Mouse (Mus musculus): ENCODE results near the gene Lsm4. TPM values are rescaled to one million over a fixed set of nuclear protein-coding genes. Genes with fewer than 3 reads are reported as not detected.

Gene Lsm4
- polyA plus RNA-seq, 1 experiment from 2014 or later = 147 TPM

DNA sequence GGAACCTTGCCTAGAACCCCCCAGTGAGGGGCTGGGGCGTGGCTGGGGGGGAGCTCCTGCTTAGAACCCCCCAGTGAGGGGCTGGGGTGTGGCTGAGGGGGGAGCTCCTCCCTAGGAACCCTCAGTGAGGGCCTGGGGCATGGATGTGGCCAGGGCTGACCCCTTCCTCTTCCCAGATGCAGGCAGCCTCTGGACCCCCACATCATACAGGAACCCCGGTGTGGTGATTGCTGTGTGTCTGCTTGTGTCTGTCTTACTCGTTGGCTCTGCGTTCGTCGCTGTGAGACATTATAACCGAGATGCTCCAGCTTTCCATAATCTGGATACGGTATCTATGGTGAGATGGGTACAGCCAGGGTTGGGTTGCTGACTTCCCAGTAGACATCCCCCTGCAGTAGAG is 48.6 kb downstream of the Lsm4 start:
- DNase-seq (ENCODE audit: low spot score) (no peak), ATAC-seq (ENCODE audit: low FRiP score, low TSS enrichment) (no peak)
- no peaks in the 10 kb centered on the region for H3K27me3 ChIP-seq (ENCODE audit: control insufficient read depth, insufficient read depth, low read length)
- no peaks in the 10 kb centered on the region for H3K4me1 ChIP-seq (replicated peaks; ENCODE audit: control insufficient read depth, insufficient read depth)
- H3K36me3 ChIP-seq (ENCODE audit: control insufficient read depth, insufficient read depth, low read length) = no peaks in the 10 kb centered on the region
- no peak overlapping the region for H3K9ac ChIP-seq (ENCODE audit: low read length)
- H3K4me2 ChIP-seq (replicated peaks; ENCODE audit: low read depth) = no peak overlapping the region
- H3K4me3 ChIP-seq (ENCODE audit: low read depth, low read length) = no peak overlapping the region
- 87% methylated on average over 8 of the region's 8 CpGs for WGBS
- no peak overlapping the region for H3K27ac ChIP-seq (replicated peaks)
- no peaks in the 10 kb centered on the region for H3K9me3 ChIP-seq (ENCODE audit: control insufficient read depth, low read length)
- TF ChIP-seq EP300 (optimal IDR thresholded peaks at IDR 0.05) (no peak), CTCF (IDR thresholded peaks at IDR 0.05; ENCODE audit: low read depth) (no peak)

DNA sequence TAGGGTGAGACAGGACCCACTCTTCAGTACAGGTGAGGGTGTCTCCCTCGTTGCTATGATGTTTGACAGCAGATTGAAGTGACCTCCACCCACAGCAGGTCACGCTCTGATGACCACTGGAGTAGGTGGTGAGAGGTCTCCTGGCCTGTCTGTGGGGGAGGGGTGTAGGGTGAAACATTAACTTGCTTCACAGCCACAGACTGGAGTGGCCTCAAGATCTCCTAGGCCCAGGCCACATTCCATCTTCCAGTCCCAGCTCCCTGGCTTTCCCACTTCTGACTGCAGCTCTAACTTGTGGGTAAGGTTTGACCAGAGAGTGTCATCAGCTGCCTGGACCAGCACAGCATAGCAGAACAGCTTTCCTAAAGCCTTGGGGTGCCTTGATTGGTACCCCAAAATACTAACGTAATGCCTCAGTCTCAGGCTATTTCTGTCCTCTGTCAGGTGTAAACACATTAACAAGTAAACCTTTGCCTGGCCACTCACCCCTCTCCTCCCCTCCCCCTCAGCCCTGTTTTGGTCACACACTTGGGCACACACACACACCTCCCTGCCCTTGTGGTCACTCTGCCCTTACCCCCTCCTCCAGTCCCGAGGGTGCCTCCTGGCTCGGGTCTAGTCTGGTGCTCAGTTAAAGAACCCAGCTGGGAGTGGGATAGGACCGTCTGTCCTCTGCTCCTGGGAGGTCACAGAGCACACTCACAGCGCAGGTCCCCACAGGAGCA is 50.6 kb downstream of the Lsm4 start, which contains the start of gene Pde4c:
Gene Pde4c (plus strand): TSS at position 235 of the 725 bp plus-strand sequence.
- ATAC-seq (ENCODE audit: low FRiP score, low TSS enrichment) = no peak

DNA sequence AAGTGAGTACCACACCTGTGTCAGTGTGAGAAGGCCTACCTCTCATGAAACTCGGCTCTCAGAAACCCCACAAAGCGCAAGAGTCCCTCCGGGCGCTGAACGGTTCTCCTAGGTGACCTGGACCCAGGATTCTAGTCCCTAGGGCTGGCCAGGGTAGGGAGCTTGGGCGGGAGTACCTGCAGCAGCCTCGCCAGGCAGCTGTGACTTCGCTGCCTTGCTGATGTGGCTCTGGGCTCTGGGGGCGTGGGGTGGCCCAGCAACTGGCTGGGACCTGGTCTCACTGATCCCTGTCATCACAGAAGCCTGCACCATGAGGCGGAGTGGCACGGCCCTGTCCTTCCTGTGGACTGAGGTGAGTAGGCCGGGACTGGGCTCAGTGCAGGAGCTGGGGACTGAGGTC is 51.2 kb downstream of the Lsm4 start:
- H3K4me1 ChIP-seq (replicated peaks; ENCODE audit: control insufficient read depth, insufficient read depth) = no peaks in the 10 kb centered on the region
- H3K27me3 ChIP-seq (ENCODE audit: control insufficient read depth, insufficient read depth, low read length) = peaks cover under 1% of the 10 kb centered on the region; the same call in 1 of the 2 replicates
- no peak overlapping the region for H3K9ac ChIP-seq (ENCODE audit: low read length)
- no peak for ATAC-seq (ENCODE audit: low FRiP score, low TSS enrichment)
- H3K9me3 ChIP-seq (ENCODE audit: control insufficient read depth, low read length) = no peaks in the 10 kb centered on the region
- no peak overlapping the region for H3K27ac ChIP-seq (replicated peaks)
- H3K36me3 ChIP-seq (ENCODE audit: control insufficient read depth, insufficient read depth, low read length) = no peaks in the 10 kb centered on the region
- 70% methylated on average over 12 of the region's 12 CpGs for WGBS
- no peak overlapping the region for H3K4me3 ChIP-seq (ENCODE audit: low read depth, low read length)
- DNase-seq (ENCODE audit: low spot score) = no peak
- H3K4me2 ChIP-seq (replicated peaks; ENCODE audit: low read depth) = no peak overlapping the region
- no peak for TF ChIP-seq EP300 (optimal IDR thresholded peaks at IDR 0.05)
- TF ChIP-seq CTCF (IDR thresholded peaks at IDR 0.05; ENCODE audit: low read depth) = no peak

More for the DNA sequence above, 50.6 kb downstream of the Lsm4 start, which contains the start of gene Pde4c:
- H3K27me3 ChIP-seq (ENCODE audit: control insufficient read depth, insufficient read depth, low read length) = no peaks in the 10 kb centered on the region
- H3K9ac ChIP-seq (ENCODE audit: low read length) = no peak within 1 kb of the TSS
- H3K36me3 ChIP-seq (ENCODE audit: control insufficient read depth, insufficient read depth, low read length) = no peaks in the 10 kb centered on the region
- H3K4me1 ChIP-seq (replicated peaks; ENCODE audit: control insufficient read depth, insufficient read depth) = no peaks in the 10 kb centered on the region
- DNase-seq (ENCODE audit: low spot score) = no peak
- TF ChIP-seq EP300 (optimal IDR thresholded peaks at IDR 0.05) (no peak), CTCF (IDR thresholded peaks at IDR 0.05; ENCODE audit: low read depth) (no peak)
- no peak within 1 kb of the TSS for H3K4me3 ChIP-seq (ENCODE audit: low read depth, low read length)
- 41% methylated on average over 7 of the region's 7 CpGs for WGBS
- H3K9me3 ChIP-seq (ENCODE audit: control insufficient read depth, low read length) = no peaks in the 10 kb centered on the region
- no peak within 1 kb of the TSS for H3K4me2 ChIP-seq (replicated peaks; ENCODE audit: low read depth)
- no peak within 1 kb of the TSS for H3K27ac ChIP-seq (replicated peaks)

DNA sequence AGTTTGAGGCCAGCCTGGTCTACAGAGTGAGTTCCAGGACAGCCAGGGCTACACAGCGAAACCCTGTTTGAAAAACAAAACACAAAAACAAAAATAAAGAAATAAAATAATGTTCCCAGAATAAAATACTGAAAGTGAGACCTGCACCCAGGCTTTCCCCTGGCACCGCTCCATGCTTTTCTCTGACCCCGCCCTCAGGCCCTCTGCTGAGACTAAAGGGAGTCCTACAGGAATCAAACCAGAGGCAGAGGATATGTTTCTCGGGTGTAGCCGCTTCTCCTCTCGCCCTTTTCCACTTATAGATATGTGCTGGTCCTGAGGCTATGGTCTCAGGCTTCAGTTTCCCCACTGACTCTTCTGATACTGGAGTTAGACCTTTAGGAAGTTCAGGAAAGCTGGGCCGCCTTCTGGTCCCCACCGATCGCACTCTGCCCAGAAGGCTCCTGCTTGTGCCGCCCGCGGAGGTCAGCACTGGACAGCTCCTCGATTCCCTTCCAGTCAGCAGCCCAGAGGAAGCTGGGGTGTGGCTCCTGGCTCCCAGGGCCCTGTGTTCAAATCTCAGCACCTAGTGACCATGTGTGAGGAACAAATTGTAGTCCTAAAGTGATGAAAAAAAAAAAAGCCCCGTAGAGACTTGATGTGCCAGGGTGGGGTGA is 52.9 kb downstream of the Lsm4 start:
- peak; percentile 64 for DNase-seq (ENCODE audit: low spot score)
- H3K4me2 ChIP-seq (replicated peaks; ENCODE audit: low read depth) = no peak overlapping the region
- no peak overlapping the region for H3K27ac ChIP-seq (replicated peaks)
- H3K36me3 ChIP-seq (ENCODE audit: control insufficient read depth, insufficient read depth, low read length) = no peaks in the 10 kb centered on the region
- H3K9ac ChIP-seq (ENCODE audit: low read length) = no peak overlapping the region
- TF ChIP-seq EP300 (optimal IDR thresholded peaks at IDR 0.05) = no peak
- no peak for TF ChIP-seq CTCF (IDR thresholded peaks at IDR 0.05; ENCODE audit: low read depth)
- H3K4me3 ChIP-seq (ENCODE audit: low read depth, low read length) = no peak overlapping the region
- 21% methylated on average over 14 of the region's 14 CpGs for WGBS
- H3K4me1 ChIP-seq (replicated peaks; ENCODE audit: control insufficient read depth, insufficient read depth) = no peaks in the 10 kb centered on the region
- H3K9me3 ChIP-seq (ENCODE audit: control insufficient read depth, low read length) = no peaks in the 10 kb centered on the region
- no peak for ATAC-seq (ENCODE audit: low FRiP score, low TSS enrichment)
- H3K27me3 ChIP-seq (ENCODE audit: control insufficient read depth, insufficient read depth, low read length) = peaks cover 3% of the 10 kb centered on the region; the same call in 1 of the 2 replicates

DNA sequence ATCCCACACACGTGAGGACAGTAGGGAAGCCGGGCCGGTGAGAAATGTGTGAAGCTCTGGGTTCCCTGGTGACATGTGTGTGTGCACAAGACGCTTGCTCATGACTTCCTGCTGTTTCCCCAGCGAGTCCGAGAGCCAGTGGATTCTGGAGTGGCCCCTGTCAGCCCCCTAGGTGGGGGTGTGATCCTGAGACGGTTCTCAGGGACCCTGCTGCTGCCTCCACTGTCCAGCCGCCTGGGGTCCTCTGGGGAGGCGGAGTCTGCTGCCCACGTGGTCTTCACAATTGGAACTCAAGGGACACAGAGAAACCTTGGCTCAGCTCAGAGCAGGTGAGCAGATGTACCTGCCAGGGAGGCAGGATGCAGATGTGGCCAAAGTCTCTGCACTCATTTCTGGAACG is 53.7 kb downstream of the Lsm4 start:
- no peak overlapping the region for H3K9ac ChIP-seq (ENCODE audit: low read length)
- H3K4me3 ChIP-seq (ENCODE audit: low read depth, low read length) = no peak overlapping the region
- no peaks in the 10 kb centered on the region for H3K36me3 ChIP-seq (ENCODE audit: control insufficient read depth, insufficient read depth, low read length)
- 43% methylated on average over 11 of the region's 11 CpGs for WGBS
- H3K9me3 ChIP-seq (ENCODE audit: control insufficient read depth, low read length) = no peaks in the 10 kb centered on the region
- TF ChIP-seq EP300 (optimal IDR thresholded peaks at IDR 0.05) (no peak), CTCF (IDR thresholded peaks at IDR 0.05; ENCODE audit: low read depth) (no peak)
- no peak overlapping the region for H3K27ac ChIP-seq (replicated peaks)
- peaks cover 3% of the 10 kb centered on the region; the same call in 1 of the 2 replicates for H3K27me3 ChIP-seq (ENCODE audit: control insufficient read depth, insufficient read depth, low read length)
- no peak overlapping the region for H3K4me2 ChIP-seq (replicated peaks; ENCODE audit: low read depth)
- H3K4me1 ChIP-seq (replicated peaks; ENCODE audit: control insufficient read depth, insufficient read depth) = no peaks in the 10 kb centered on the region
- DNase-seq (ENCODE audit: low spot score) (no peak), ATAC-seq (ENCODE audit: low FRiP score, low TSS enrichment) (no peak)

Other genes with a start within 250 kb of the Lsm4 start
- gene Crtc1, start 233.7 kb upstream of the Lsm4 start, polyA plus RNA-seq (2015; fragmentation: Nextera tagmentation; extraction: Ambion mirVana) = 8.0 and 8.4 TPM in 2 replicates
- gene Klhl26, start 196.3 kb upstream of the Lsm4 start, polyA plus RNA-seq (2015; fragmentation: Nextera tagmentation; extraction: Ambion mirVana) = 10.4 and 12.4 TPM in 2 replicates
- 2.4 and 2.8 TPM in 2 replicates for gene Tmem59l, start 185.9 kb upstream of the Lsm4 start, polyA plus RNA-seq (2015; fragmentation: Nextera tagmentation; extraction: Ambion mirVana)
- 5.8 and 6.5 TPM in 2 replicates for gene Crlf1, start 180.1 kb upstream of the Lsm4 start, polyA plus RNA-seq (2015; fragmentation: Nextera tagmentation; extraction: Ambion mirVana)
- gene Rex1bd, start 166.5 kb upstream of the Lsm4 start, polyA plus RNA-seq (2015; fragmentation: Nextera tagmentation; extraction: Ambion mirVana) = 119 and 122 TPM in 2 replicates
- 951 and 966 TPM in 2 replicates for gene Uba52, start 162.4 kb upstream of the Lsm4 start, polyA plus RNA-seq (2015; fragmentation: Nextera tagmentation; extraction: Ambion mirVana)
- 179 and 188 TPM in 2 replicates for gene Fkbp8, start 145.5 kb upstream of the Lsm4 start, polyA plus RNA-seq (2015; fragmentation: Nextera tagmentation; extraction: Ambion mirVana)
- gene Kxd1, start 145.3 kb upstream of the Lsm4 start, polyA plus RNA-seq (2015; fragmentation: Nextera tagmentation; extraction: Ambion mirVana) = 47.1 and 54.6 TPM in 2 replicates
- gene Ell, start 133.8 kb upstream of the Lsm4 start, polyA plus RNA-seq (2015; fragmentation: Nextera tagmentation; extraction: Ambion mirVana) = 11.1 and 13.5 TPM in 2 replicates
- 37.4 and 39.3 TPM in 2 replicates for gene Isyna1, start 78.9 kb upstream of the Lsm4 start, polyA plus RNA-seq (2015; fragmentation: Nextera tagmentation; extraction: Ambion mirVana)
- 66.7 and 83.8 TPM in 2 replicates for gene Ssbp4, start 64.4 kb upstream of the Lsm4 start, polyA plus RNA-seq (2015; fragmentation: Nextera tagmentation; extraction: Ambion mirVana)
- 2.3 and 2.7 TPM in 2 replicates for gene Lrrc25, start 57.1 kb upstream of the Lsm4 start, polyA plus RNA-seq (2015; fragmentation: Nextera tagmentation; extraction: Ambion mirVana)
- gene Gdf15, start 40.8 kb upstream of the Lsm4 start, polyA plus RNA-seq (2015; fragmentation: Nextera tagmentation; extraction: Ambion mirVana) = 0.30 and 0.33 TPM in 2 replicates
- 23.3 and 25.2 TPM in 2 replicates for gene Pgpep1, start 12.9 kb upstream of the Lsm4 start, polyA plus RNA-seq (2015; fragmentation: Nextera tagmentation; extraction: Ambion mirVana)
- gene Jund, start 25.7 kb downstream of the Lsm4 start, polyA plus RNA-seq (2015; fragmentation: Nextera tagmentation; extraction: Ambion mirVana) = 78.3 and 108 TPM in 2 replicates
- 0.05 TPM in 1 of 2 replicates, not detected in the other for gene Iqcn, start 30.2 kb downstream of the Lsm4 start, polyA plus RNA-seq (2015; fragmentation: Nextera tagmentation; extraction: Ambion mirVana)
- gene Gm3336, start 45.3 kb downstream of the Lsm4 start, polyA plus RNA-seq (2015; fragmentation: Nextera tagmentation; extraction: Ambion mirVana) = 29.7 and 32.2 TPM in 2 replicates
- 0.27 and 0.35 TPM in 2 replicates for gene Pde4c, start 50.5 kb downstream of the Lsm4 start, polyA plus RNA-seq (2015; fragmentation: Nextera tagmentation; extraction: Ambion mirVana)
- gene Rab3a, start 81.4 kb downstream of the Lsm4 start, polyA plus RNA-seq (2015; fragmentation: Nextera tagmentation; extraction: Ambion mirVana) = 18.9 and 19.0 TPM in 2 replicates
- 77.3 and 80.1 TPM in 2 replicates for gene Mpv17l2, start 87.7 kb downstream of the Lsm4 start, polyA plus RNA-seq (2015; fragmentation: Nextera tagmentation; extraction: Ambion mirVana)
- gene Pik3r2, start 103.5 kb downstream of the Lsm4 start, polyA plus RNA-seq (2015; fragmentation: Nextera tagmentation; extraction: Ambion mirVana) = 36.8 and 39.0 TPM in 2 replicates
- 5.6 and 5.7 TPM in 2 replicates for gene Mast3, start 131.8 kb downstream of the Lsm4 start, polyA plus RNA-seq (2015; fragmentation: Nextera tagmentation; extraction: Ambion mirVana)
- gene Il12rb1, start 135.2 kb downstream of the Lsm4 start, polyA plus RNA-seq (2015; fragmentation: Nextera tagmentation; extraction: Ambion mirVana) = 0.19 and 0.29 TPM in 2 replicates
- gene Arrdc2, start 166.5 kb downstream of the Lsm4 start, polyA plus RNA-seq (2015; fragmentation: Nextera tagmentation; extraction: Ambion mirVana) = 6.6 and 6.8 TPM in 2 replicates
- gene Kcnn1, start 190.0 kb downstream of the Lsm4 start, polyA plus RNA-seq (2015; fragmentation: Nextera tagmentation; extraction: Ambion mirVana) = 0.64 and 0.72 TPM in 2 replicates
- 73.2 and 74.1 TPM in 2 replicates for gene Ccdc124, start 200.7 kb downstream of the Lsm4 start, polyA plus RNA-seq (2015; fragmentation: Nextera tagmentation; extraction: Ambion mirVana)
- gene Slc5a5, start 219.5 kb downstream of the Lsm4 start, polyA plus RNA-seq (2015; fragmentation: Nextera tagmentation; extraction: Ambion mirVana) = 42.8 and 58.5 TPM in 2 replicates
- gene Rpl18a, start 224.2 kb downstream of the Lsm4 start, polyA plus RNA-seq (2015; fragmentation: Nextera tagmentation; extraction: Ambion mirVana) = 4,207 and 4,214 TPM in 2 replicates
- 15.2 and 15.6 TPM in 2 replicates for gene Map1s, start 232.7 kb downstream of the Lsm4 start, polyA plus RNA-seq (2015; fragmentation: Nextera tagmentation; extraction: Ambion mirVana)